Mouse (Mus musculus) activated CD4-positive, CD25-positive, alpha-beta regulatory T cell, adult 4 months (primary cell): ENCODE measurements at regions not wholly inside any gene's neighbourhood (a gene's known extent, or its start where the extent isn't known, plus 50 kb on each side); places are given as distances from the start of the nearest gene placed in this dataset.
A peak's percentile ranks its signal among the peaks of the same experiment; 100 is the strongest.

Experiments used
- ATAC-seq: one replicate; pipeline ENCODE4 v1.8.0; 2017

DNA sequence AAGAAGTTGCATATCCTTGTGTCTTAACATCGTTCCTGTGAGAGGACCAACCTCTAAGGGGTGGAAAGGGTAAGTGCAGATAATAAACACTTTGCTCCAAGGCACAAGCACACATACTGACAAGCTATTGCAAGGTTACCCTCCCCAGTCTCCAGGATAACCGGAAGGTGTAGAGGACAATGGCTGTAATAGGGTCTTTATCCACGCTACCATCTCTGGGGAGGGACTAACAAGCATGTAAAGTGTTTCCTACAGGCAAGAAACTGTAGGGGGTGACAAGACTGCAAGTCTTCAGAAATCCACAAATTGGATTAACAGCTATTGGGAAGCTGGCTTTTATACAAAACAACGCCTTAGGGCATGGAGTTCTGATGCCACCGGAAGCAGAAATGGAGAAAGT lies 197.5 kb upstream of the Chl1 start:
- ATAC-seq = no peak

- no peak for ATAC-seq
Observed at GRCm38 (mm10) chr6:103318081-103318480, 192.3 kb upstream of the Chl1 start.

DNA sequence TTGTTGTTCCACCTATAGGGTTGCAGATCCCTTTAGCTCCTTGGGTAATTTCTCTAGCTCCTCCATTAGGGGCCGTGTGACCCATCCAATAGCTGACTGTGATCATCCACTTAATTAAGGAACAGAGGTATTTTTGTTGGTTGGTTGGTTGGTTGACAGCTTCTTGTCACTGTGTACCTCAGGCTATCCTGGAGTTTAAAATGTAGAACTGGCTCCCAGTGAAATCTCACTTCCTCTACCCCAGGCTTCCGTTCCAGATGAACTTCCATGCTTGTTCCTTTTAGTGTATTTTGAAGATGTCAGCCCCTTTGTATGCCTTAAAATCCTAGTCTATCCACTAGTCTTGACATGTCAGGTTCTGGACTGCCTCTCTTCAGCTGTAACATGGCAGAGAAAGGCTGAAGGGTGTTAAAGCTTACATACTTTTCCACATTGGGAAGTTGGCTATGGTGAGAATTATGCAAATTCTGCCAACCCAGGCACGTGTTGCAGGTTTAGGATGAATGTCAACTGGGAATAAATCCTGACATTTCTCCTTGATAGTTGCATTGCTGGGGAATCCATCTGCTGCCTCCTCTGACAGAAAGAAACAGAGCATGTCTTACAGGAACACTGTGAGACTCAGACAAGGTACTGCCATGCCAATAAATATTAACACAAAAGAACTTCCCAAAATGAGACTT lies 191.6 kb upstream of the Chl1 start:
- ATAC-seq = no peak

DNA sequence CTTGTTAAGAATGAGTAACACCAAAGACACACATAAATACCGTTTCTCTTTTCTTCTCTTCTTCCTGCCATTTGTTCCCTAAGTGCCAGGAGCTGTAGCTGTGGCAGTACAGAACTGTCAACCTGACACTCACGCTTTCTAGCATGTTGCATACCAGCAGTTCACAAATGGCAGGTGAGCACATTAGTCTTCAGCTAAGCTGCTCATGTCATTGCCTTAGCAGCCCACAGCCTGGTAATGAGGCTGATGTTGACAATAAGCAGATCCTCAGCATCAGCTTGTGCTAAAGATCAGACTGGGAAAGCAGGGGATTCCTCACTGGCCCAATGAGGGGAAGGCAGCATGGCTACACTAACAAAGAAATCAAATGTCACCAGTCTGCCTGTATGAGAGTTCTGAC lies 190.4 kb upstream of the Chl1 start:
- no peak for ATAC-seq

- no peak for ATAC-seq
Observed at GRCm38 (mm10) chr6:103320550-103320949, 189.8 kb upstream of the Chl1 start.

- ATAC-seq = no peak
Observed at GRCm38 (mm10) chr6:103321058-103321457, 189.3 kb upstream of the Chl1 start.

GRCm38 (mm10) chr6:103322442-103322841 lies 187.9 kb upstream of the Chl1 start:
- ATAC-seq = no peak

GRCm38 (mm10) chr6:103335683-103336082 lies 174.7 kb upstream of the Chl1 start:
- peak; percentile 64 for ATAC-seq

- ATAC-seq = peak; percentile 60
Observed at GRCm38 (mm10) chr6:103339961-103340732, 170.2 kb upstream of the Chl1 start.

DNA sequence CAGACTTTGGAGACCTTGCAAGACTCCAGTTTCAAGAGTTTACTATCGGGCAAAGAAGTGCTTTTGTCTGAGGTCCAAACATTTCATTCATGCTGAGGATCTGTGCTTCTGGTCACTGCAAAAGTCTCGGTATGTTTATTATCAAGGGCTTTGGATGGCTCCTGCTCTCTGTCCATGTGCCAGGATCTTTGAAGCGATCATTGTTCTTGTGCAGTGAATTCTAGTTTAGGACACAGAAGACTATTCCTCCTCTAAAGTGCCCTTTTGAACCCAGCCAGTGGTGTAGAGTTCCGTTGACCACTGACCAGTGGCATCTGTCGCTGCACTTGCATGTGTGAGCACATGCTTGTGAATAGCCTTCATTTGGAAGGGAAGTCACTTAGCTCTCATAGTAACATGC lies 166.9 kb upstream of the Chl1 start:
- no peak for ATAC-seq

DNA sequence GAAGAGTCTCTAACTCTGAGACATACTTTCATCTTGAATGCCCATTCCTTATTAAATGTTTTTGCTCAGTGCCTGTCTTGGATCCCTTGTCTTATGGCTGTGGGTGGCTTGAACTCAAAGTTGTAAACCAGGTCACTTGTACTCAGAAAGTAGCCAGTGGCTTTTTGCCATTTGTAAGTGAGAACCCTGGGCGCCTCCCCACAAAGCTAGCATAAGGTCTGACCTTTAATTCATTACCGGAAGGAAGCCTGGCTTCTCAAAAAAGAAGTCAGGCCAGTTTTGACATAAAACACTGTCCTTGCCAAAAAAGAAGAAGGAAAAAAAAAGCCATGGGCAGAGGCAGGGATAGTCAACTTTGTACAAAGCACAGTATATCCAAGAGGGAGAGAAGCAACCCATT lies 166.0 kb upstream of the Chl1 start:
- ATAC-seq = no peak

DNA sequence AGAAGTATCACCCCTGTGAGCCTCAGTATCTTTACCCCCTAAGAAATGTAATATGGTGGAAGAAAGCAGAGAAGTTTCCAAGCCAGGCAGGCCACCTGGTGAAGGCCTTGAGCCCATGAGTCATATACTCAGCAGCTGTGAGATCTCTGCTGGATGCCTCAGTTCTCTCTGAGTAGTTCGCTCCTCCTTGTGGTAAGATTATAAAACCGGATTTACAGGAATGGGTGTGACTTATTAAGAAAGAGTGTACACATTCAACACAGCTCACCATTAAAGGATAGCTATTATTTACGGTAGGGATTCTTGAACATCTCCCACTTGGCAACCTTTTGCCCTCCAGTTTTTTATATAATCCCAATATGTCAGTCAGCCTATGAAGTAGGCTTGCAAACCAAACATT lies 165.2 kb upstream of the Chl1 start:
- ATAC-seq = peak; percentile 28

GRCm38 (mm10) chr6:103352405-103353124 lies 157.8 kb upstream of the Chl1 start:
- no peak for ATAC-seq

DNA sequence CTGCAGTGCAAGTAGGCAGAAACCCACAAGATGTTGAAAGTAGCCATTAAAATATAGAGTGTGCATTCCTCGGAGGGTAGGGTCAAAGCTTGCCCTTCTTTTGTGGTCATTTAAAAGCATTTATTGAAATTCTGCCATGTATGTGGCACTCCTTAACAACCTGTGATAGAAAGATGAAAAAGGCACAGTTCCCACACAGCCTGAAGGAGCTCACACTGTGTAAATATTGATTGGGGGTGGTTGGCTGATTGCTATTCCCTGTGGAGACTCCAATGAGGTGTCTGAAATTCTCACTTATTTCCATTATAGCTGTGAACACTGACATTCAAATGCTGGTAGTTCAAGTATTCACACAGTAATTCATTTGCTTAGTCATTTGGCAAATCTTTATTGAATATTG lies 157.0 kb upstream of the Chl1 start:
- ATAC-seq = no peak

DNA sequence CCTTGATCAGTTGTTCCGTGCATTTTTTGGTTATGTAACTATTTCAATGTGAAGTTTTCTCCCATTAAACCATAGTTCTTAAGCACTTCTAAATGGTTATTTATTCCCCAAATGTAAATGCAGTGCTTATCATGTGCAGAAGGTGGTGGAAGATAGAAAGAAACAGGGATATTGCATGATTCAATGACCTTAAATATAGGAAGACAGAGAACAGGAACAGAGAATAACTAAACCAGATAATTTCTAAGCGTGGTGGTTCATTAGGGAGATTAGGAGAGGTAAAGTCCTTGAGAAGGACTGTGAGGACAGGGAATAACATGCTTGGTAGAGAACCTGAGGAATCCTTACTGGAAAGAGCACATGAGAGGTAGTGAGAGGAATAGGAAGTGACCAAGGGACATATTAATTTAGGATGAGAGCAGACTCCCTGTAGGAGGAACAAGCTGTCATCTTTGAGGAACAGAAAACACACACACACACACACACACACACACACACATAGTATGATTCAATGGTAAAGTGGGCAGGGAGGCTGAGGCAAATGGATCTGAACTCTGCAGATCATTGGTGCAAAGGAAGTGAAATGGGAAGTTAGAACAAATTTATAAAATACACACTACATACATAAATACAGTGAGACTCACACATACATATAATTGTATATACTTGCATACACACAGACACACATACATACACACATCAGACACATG lies 143.4 kb upstream of the Chl1 start:
- no peak for ATAC-seq

DNA sequence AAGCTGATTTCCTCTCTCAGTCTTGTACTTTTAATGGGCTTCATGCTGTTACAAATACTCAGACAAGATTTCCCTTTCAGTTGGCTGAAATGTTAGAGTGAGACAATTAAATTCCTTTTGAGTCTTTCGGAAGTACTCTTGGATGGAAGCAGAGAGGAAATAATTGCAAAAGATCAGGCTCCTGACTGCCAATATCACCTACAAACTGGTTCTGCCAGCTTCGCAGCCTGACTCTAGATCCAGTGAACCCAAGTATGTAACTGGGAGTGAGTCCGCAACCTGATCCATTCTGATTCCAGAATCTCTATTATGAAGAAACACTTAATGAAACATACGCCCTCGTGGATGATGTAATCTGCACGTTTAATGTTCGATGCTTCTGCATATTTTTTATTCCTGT lies 135.4 kb upstream of the Chl1 start:
- no peak for ATAC-seq

- ATAC-seq = no peak
Observed at GRCm38 (mm10) chr6:103377277-103377676, 133.1 kb upstream of the Chl1 start.

GRCm38 (mm10) chr6:103378047-103378446 lies 132.3 kb upstream of the Chl1 start:
- ATAC-seq = no peak

DNA sequence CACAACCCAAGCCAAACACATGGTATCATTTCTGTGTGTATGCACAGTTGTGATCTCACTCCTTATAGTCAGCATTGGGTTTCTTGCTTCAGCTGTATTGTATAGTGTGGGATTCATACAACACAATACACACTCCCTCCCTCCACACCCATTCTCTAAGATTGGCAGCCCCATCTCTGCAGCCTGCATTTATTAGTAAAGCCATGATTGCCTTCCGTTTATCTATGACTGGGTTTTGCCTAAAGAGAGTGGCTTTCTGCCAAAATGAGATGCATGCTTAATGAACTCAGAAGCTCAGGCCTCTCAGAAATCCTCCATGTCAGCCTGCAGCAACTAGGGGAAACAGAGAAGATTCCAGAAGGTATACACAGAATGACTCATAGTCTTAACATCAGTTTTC lies 129.4 kb upstream of the Chl1 start:
- no peak for ATAC-seq

GRCm38 (mm10) chr6:103381930-103382329 lies 128.5 kb upstream of the Chl1 start:
- ATAC-seq = no peak

DNA sequence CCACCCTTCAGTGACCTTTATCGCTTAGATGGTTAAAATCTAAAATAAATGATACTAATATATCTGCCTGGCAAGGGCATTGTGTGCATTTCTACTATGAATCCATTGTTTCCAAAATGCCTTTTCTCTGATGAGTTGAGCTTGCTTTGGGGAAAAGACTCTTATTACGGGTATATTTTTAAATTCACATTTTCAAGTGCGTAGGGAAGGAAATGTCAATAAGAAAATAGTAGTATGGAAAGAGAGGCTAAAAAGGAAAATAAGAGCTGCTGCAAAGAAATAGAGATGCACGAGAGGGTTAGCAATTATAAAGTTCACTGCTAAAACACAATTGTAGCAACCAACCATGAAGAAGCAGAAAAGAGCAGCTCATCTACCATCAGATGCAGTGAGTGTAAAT lies 123.8 kb upstream of the Chl1 start:
- ATAC-seq = no peak

DNA sequence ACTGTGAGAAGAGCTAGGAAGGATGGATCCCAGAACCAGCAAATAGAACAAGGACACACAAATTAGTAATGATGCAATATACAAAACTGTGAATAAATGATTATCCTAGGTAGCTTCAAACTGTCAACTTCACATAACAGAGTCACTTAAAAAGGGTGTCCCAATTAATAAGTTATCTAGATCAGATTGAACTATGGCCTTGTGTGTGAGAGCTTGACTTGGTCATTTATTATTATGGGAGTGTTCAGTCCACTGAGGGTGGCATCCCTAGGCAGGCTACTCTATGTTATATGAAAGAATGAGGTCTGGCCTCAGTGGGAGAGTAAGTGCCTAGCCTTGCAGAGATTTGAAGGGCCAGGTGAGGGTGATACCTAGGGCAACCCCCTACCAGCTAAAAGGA lies 104.4 kb upstream of the Chl1 start:
- ATAC-seq = no peak

DNA sequence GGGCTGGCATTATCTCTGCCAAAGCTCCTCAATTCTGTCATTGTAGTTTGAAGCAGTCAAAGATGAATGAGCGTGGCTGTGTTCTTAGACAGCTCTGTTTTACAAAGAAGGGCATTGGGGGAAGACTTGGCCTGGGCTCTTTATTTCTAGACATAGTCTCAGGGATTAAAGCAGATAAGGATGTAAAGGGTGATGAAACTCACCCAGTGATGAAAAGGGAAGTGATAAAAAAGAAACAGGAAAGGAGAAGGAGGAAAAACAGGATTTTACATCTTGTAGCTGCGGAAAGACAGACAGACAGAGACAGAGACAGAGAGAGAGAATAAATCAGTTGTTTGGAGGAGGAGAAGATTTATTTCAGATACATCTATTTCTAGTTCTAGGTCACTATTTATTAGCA lies 95.5 kb upstream of the Chl1 start:
- no peak for ATAC-seq
